Mouse (Mus musculus): ENCODE data around the gene Srrm1. TPM values are rescaled to one million over a fixed set of nuclear protein-coding genes. Genes with fewer than 3 reads are reported as not detected.

The Srrm1 gene
- polyA plus RNA-seq, 2 experiments: 176 to 197 TPM

DNA sequence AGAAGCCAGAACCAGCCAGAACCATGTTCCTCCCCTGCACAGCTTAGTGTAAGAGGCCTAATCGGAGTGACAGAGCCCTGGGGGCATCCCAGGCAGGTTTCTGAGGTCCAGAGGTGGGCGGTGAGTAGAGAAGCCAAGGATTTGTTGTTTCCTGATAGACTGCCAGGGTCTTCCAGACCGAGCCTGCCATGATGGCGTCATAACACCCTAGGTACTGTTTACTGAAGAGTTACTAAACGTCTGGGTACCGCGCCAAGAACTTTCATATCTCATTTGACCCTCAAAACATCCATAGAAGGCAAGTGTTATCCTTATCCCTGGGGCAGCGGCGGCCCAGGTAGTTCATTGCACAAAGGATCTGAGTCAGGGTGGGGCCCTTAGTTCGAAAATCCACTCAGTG lies 54.4 kb downstream of the Srrm1 start:
- H3K27me3 ChIP-seq (ENCODE audit: control insufficient read depth, insufficient read depth, low read length): no peaks in the 10 kb centered on the region
- H3K9ac ChIP-seq (ENCODE audit: low read depth, low read length, severe bottlenecking): no peak overlapping the region
- TF ChIP-seq POLR2A (IDR thresholded peaks at IDR 0.05; ENCODE audit: borderline replicate concordance, extremely low read depth, insufficient read depth, insufficient read length): no peak
- no peak for DNase-seq (ENCODE audit: low spot score)
- no peak overlapping the region for H3K4me2 ChIP-seq (replicated peaks; ENCODE audit: low read depth, low read length, severe bottlenecking)
- no peaks in the 10 kb centered on the region for H3K9me3 ChIP-seq (ENCODE audit: control insufficient read depth, low read length)
- 80% methylated on average over 10 of the region's 10 CpGs for WGBS
- no peak overlapping the region for H3K4me3 ChIP-seq (replicated peaks; ENCODE audit: low read length)
- ATAC-seq (ENCODE audit: low FRiP score, low read depth): no peak
- peaks cover 23% of the 10 kb centered on the region for H3K4me1 ChIP-seq (ENCODE audit: control insufficient read depth, insufficient read depth, low read length)
- peak overlapping the region; percentile 78 for H3K27ac ChIP-seq (replicated peaks; ENCODE audit: low read depth, low read length)
- H3K36me3 ChIP-seq (ENCODE audit: control insufficient read depth, insufficient read depth, low read length): no peaks in the 10 kb centered on the region

DNA sequence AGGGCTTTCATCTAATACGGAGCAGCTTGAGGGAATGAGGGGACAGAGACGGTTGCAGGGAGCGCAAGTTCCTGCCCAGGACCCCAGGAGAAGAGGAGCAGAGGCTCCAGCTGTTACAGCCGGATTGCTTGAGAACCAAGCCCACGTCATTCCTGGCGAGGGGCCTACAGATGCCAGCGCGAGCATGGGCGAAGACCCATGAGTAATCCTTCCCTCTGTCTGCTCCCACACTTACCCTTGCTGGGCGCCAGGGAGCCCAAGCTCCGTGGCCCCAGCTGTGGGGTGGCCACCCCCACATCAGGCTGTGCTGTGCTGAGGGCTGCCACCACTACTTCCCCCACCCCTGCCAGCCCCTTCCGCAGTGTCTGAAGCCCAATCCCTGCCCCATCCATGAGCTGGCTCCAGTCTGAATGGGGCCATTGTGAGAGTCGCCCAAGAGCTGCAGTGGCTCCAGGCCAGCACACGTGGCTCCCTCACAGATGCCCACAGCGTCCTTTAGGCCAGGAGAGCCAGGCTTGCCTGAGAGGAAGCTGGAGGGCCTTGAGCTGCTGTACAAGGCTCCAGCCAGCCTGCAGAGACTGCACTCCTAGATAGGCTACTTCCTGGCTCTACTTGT lies 55.1 kb downstream of the Srrm1 start:
- no peaks in the 10 kb centered on the region for H3K36me3 ChIP-seq (ENCODE audit: control insufficient read depth, insufficient read depth, low read length)
- H3K27ac ChIP-seq (replicated peaks; ENCODE audit: low read depth, low read length): peak overlapping the region; percentile 78
- no peaks in the 10 kb centered on the region for H3K9me3 ChIP-seq (ENCODE audit: control insufficient read depth, low read length)
- H3K4me3 ChIP-seq (replicated peaks; ENCODE audit: low read length): no peak overlapping the region
- no peaks in the 10 kb centered on the region for H3K27me3 ChIP-seq (ENCODE audit: control insufficient read depth, insufficient read depth, low read length)
- no peak overlapping the region for H3K4me2 ChIP-seq (replicated peaks; ENCODE audit: low read depth, low read length, severe bottlenecking)
- peaks cover 23% of the 10 kb centered on the region for H3K4me1 ChIP-seq (ENCODE audit: control insufficient read depth, insufficient read depth, low read length)
- 54% methylated on average over 14 of the region's 15 CpGs for WGBS
- ATAC-seq (ENCODE audit: low FRiP score, low read depth): peak; percentile 61
- H3K9ac ChIP-seq (ENCODE audit: low read depth, low read length, severe bottlenecking): peak overlapping the region; percentile 21
- no peak for DNase-seq (ENCODE audit: low spot score)
- no peak for TF ChIP-seq POLR2A (IDR thresholded peaks at IDR 0.05; ENCODE audit: borderline replicate concordance, extremely low read depth, insufficient read depth, insufficient read length)

DNA sequence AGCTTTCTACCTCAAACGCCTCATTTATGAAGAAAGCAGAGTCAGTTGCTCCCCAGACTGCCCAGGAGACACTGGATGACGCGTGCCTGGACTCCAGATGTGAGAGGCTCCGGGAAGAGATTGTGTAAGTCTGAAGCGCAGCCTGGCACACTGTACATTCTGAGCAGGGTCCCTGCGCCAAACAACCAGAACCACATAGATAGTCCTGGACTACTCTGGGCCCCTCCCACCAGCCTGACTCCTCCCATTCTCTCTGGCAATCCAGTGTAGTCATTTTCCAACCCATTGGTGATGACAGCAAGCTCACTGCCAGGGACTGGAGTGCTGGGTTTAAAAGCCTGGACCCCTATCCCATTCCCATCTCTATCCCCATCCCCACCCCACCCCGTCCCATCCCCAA lies 56.0 kb downstream of the Srrm1 start:
- no peak for DNase-seq (ENCODE audit: low spot score)
- no peaks in the 10 kb centered on the region for H3K9me3 ChIP-seq (ENCODE audit: control insufficient read depth, low read length)
- no peak for ATAC-seq (ENCODE audit: low FRiP score, low read depth)

DNA sequence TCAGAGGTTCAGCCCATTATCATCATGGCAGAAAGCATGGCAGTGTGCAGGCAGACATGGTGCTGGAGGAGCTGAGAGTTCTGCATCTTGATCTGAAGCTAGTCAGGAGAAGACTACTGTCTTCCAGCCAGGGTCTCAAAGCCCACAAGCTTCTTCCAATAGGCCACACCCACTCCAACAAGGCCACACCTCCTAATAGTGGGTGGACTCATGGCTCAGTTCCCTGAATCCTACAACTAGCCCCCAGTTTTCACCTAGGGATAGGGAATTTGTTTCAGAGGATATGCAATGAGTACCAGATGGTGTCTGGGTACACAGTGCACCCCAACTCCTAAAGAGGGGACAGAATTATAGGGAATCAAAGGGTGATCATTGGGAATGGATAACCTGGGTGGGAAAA lies 56.6 kb downstream of the Srrm1 start:
- Histone ChIP-seq H3K4me1 (ENCODE audit: control insufficient read depth, insufficient read depth, low read length) (peaks cover 30% of the 10 kb centered on the region), H3K4me3 (replicated peaks; ENCODE audit: low read length) (no peak overlapping the region), H3K36me3 (ENCODE audit: control insufficient read depth, insufficient read depth, low read length) (no peaks in the 10 kb centered on the region), H3K9me3 (ENCODE audit: control insufficient read depth, low read length) (no peaks in the 10 kb centered on the region), H3K27me3 (ENCODE audit: control insufficient read depth, insufficient read depth, low read length) (no peaks in the 10 kb centered on the region), H3K4me2 (replicated peaks; ENCODE audit: low read depth, low read length, severe bottlenecking) (no peak overlapping the region), H3K27ac (replicated peaks; ENCODE audit: low read depth, low read length) (0 out of 2 replicates have a peak overlapping the region, but pooled peaks have one; percentile 78), H3K9ac (ENCODE audit: low read depth, low read length, severe bottlenecking) (no peak overlapping the region)
- DNase-seq (ENCODE audit: low spot score): no peak
- no peak for ATAC-seq (ENCODE audit: low FRiP score, low read depth)
- no peak for TF ChIP-seq POLR2A (IDR thresholded peaks at IDR 0.05; ENCODE audit: borderline replicate concordance, extremely low read depth, insufficient read depth, insufficient read length)

More for the DNA sequence above, 56.0 kb downstream of the Srrm1 start:
- H3K36me3 ChIP-seq (ENCODE audit: control insufficient read depth, insufficient read depth, low read length): no peaks in the 10 kb centered on the region
- no peak overlapping the region for H3K4me3 ChIP-seq (replicated peaks; ENCODE audit: low read length)
- no peak overlapping the region for H3K4me2 ChIP-seq (replicated peaks; ENCODE audit: low read depth, low read length, severe bottlenecking)
- H3K27me3 ChIP-seq (ENCODE audit: control insufficient read depth, insufficient read depth, low read length): no peaks in the 10 kb centered on the region
- peaks cover 29% of the 10 kb centered on the region for H3K4me1 ChIP-seq (ENCODE audit: control insufficient read depth, insufficient read depth, low read length)
- TF ChIP-seq POLR2A (IDR thresholded peaks at IDR 0.05; ENCODE audit: borderline replicate concordance, extremely low read depth, insufficient read depth, insufficient read length): no peak
- peak overlapping the region; percentile 78; the same call in 1 of the 2 replicates for H3K27ac ChIP-seq (replicated peaks; ENCODE audit: low read depth, low read length)
- 65% methylated on average over 7 of the region's 7 CpGs for WGBS
- no peak overlapping the region for H3K9ac ChIP-seq (ENCODE audit: low read depth, low read length, severe bottlenecking)

DNA sequence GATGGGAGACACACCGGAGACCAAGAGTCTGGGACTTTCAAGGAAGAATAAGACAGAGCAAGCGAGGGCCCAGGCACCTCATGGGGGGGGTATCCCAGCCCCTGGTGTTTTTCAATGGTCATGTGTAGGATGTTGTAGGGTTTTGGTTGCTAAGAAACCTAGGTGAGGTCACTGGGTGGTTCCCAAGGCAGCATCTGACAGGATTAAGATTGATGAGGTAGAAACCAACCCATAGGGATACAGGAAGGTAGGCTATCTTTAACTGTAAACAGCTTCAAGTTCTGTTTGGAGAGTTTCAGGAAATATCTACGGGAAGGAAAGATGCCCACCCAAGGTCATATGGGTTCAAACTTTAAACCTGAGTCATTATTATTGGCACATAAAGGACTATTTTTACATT lies 59.3 kb downstream of the Srrm1 start:
- no peak for TF ChIP-seq POLR2A (IDR thresholded peaks at IDR 0.05; ENCODE audit: borderline replicate concordance, extremely low read depth, insufficient read depth, insufficient read length)

More for the DNA sequence above, 59.3 kb downstream of the Srrm1 start:
- ATAC-seq (ENCODE audit: low FRiP score, low read depth): no peak
- Histone ChIP-seq H3K4me2 (replicated peaks; ENCODE audit: low read depth, low read length, severe bottlenecking) (no peak overlapping the region), H3K9me3 (ENCODE audit: control insufficient read depth, low read length) (no peaks in the 10 kb centered on the region), H3K36me3 (ENCODE audit: control insufficient read depth, insufficient read depth, low read length) (no peaks in the 10 kb centered on the region), H3K27me3 (ENCODE audit: control insufficient read depth, insufficient read depth, low read length) (no peaks in the 10 kb centered on the region), H3K4me1 (ENCODE audit: control insufficient read depth, insufficient read depth, low read length) (peaks cover 29% of the 10 kb centered on the region), H3K27ac (replicated peaks; ENCODE audit: low read depth, low read length) (no peak overlapping the region), H3K9ac (ENCODE audit: low read depth, low read length, severe bottlenecking) (no peak overlapping the region), H3K4me3 (replicated peaks; ENCODE audit: low read length) (no peak overlapping the region)
- 89% methylated on average over 3 of the region's 3 CpGs for WGBS
- no peak for DNase-seq (ENCODE audit: low spot score)

All from limb, embryonic 14.5 days (tissue).